Comparison of ENCODE assay signal across 8 mouse cellular contexts in genomic region chr1:30740831-30741230, GRCm38 (mm10).
A peak's percentile ranks its signal among the peaks of the same experiment; 100 is the strongest.
DNase-seq lines count a peak whose midpoint lies in the region; ATAC-seq lines count a peak whose summit lies in the region.

No protein-coding gene starts in this region.

- no peaks in the 10 kb centered on the region for H3K9me3 ChIP-seq in hindbrain, embryonic 11.5 days (ENCODE audit: control insufficient read depth, low read length)
- no peaks in the 10 kb centered on the region for H3K9me3 ChIP-seq in hindbrain, embryonic 12.5 days (replicated peaks)

- DNase-seq in hindbrain, embryonic 11.5 days (ENCODE audit: low spot score) = peak; percentile 18
- DNase-seq in adipocyte (ENCODE audit: low spot score) = peak; percentile 18
- DNase-seq in kidney, postnatal 10 days = peak; percentile 63
- peak; percentile 13 for DNase-seq in mesoderm, embryonic 11.5 days (ENCODE audit: low read depth, low spot score)
- DNase-seq in cerebellum, adult 8-10 months = no peak
- no peak for DNase-seq in spleen, postnatal 4 days (ENCODE audit: low spot score in 2 of 2)

- no peaks in the 10 kb centered on the region for H3K36me3 ChIP-seq in hindbrain, embryonic 11.5 days (ENCODE audit: control insufficient read depth, insufficient read depth, low read length)
- no peaks in the 10 kb centered on the region for H3K36me3 ChIP-seq in hindbrain, embryonic 12.5 days

- no peak for ATAC-seq in hindbrain, embryonic 11.5 days (ENCODE audit: low FRiP score)
- ATAC-seq in hindbrain, embryonic 12.5 days (ENCODE audit: low FRiP score) = no peak
- no peak for ATAC-seq in inflammation-experienced regulatory T-cells, adult 6 months

- H3K4me2 ChIP-seq in hindbrain, embryonic 11.5 days (replicated peaks; ENCODE audit: low read depth, low read length) = no peak overlapping the region
- H3K4me2 ChIP-seq in hindbrain, embryonic 12.5 days (replicated peaks) = no peak overlapping the region

- no peak overlapping the region for H3K9ac ChIP-seq in hindbrain, embryonic 11.5 days (ENCODE audit: low read depth, low read length)
- H3K9ac ChIP-seq in hindbrain, embryonic 12.5 days = no peak overlapping the region

- H3K4me1 ChIP-seq in hindbrain, embryonic 11.5 days (replicated peaks; ENCODE audit: control insufficient read depth, insufficient read depth, low read length) = no peaks in the 10 kb centered on the region
- no peaks in the 10 kb centered on the region for H3K4me1 ChIP-seq in hindbrain, embryonic 12.5 days

- H3K4me3 ChIP-seq in hindbrain, embryonic 11.5 days (ENCODE audit: low read depth, low read length) = no peak overlapping the region
- H3K4me3 ChIP-seq in hindbrain, embryonic 12.5 days = no peak overlapping the region

- H3K27ac ChIP-seq in hindbrain, embryonic 11.5 days (ENCODE audit: low read depth, low read length) = no peak overlapping the region
- no peak overlapping the region for H3K27ac ChIP-seq in hindbrain, embryonic 12.5 days

- 79% methylated on average over 3 of the region's 3 CpGs for WGBS in hindbrain, embryonic 11.5 days
- WGBS in hindbrain, embryonic 12.5 days = 71% methylated on average over 3 of the region's 3 CpGs

- H3K27me3 ChIP-seq in hindbrain, embryonic 11.5 days (ENCODE audit: control insufficient read depth, insufficient read depth, low read length) = no peaks in the 10 kb centered on the region
- no peaks in the 10 kb centered on the region for H3K27me3 ChIP-seq in hindbrain, embryonic 12.5 days

Comparison
In these comparisons a context has a peak if more than half of its experiments do, and no peak if none do; other contexts are left out.
1. DNase-seq: peak in hindbrain, embryonic 11.5 days (single experiment), adipocyte (single experiment), kidney, postnatal 10 days (single experiment) and mesoderm, embryonic 11.5 days (single experiment); none in cerebellum, adult 8-10 months (single experiment) and spleen, postnatal 4 days (0 of 2).